Mouse (Mus musculus): ENCODE results near the gene Gm20661.
"Not testable (repeated sequence)": the region's sequence is repeated elsewhere in the genome, so short reads cannot be mapped to it uniquely, and the experiment has no call there.

Gm20661 gene

GRCm38 (mm10) chr9:108001922-108002770, 19.3 kb downstream of the Gm20661 start, which contains the start of gene Ip6k1:
Gene Ip6k1 (plus strand): TSS chr9:108002501.
- DNase-seq (ENCODE audit: low read depth, low spot score): peak; percentile 100

- DNase-seq (ENCODE audit: low read depth, low spot score): no peak
Observed at GRCm38 (mm10) chr9:108002778-108003530, 20.1 kb downstream of the Gm20661 start.

GRCm38 (mm10) chr9:108003531-108003890, 20.7 kb downstream of the Gm20661 start:
- DNase-seq (ENCODE audit: low read depth, low spot score): no peak

GRCm38 (mm10) chr9:108008041-108008440, 25.2 kb downstream of the Gm20661 start:
- DNase-seq (ENCODE audit: low read depth, low spot score): no peak

GRCm38 (mm10) chr9:108010385-108010784, 27.5 kb downstream of the Gm20661 start:
- DNase-seq (ENCODE audit: low read depth, low spot score): no peak

- DNase-seq (ENCODE audit: low read depth, low spot score): not testable (repeated sequence)
Observed at GRCm38 (mm10) chr9:108013577-108013976, 30.7 kb downstream of the Gm20661 start.

GRCm38 (mm10) chr9:108017127-108017526, 34.3 kb downstream of the Gm20661 start:
- DNase-seq (ENCODE audit: low read depth, low spot score): no peak

- no peak for DNase-seq (ENCODE audit: low read depth, low spot score)
Observed at GRCm38 (mm10) chr9:108020741-108021140, 37.9 kb downstream of the Gm20661 start.

- no peak for DNase-seq (ENCODE audit: low read depth, low spot score)
Observed at GRCm38 (mm10) chr9:108023216-108023615, 40.4 kb downstream of the Gm20661 start.

GRCm38 (mm10) chr9:108026584-108026983, 43.7 kb downstream of the Gm20661 start:
- DNase-seq (ENCODE audit: low read depth, low spot score): no peak

GRCm38 (mm10) chr9:108027867-108028266, 45.0 kb downstream of the Gm20661 start:
- no peak for DNase-seq (ENCODE audit: low read depth, low spot score)

- DNase-seq (ENCODE audit: low read depth, low spot score): no peak
Observed at GRCm38 (mm10) chr9:108032126-108032525, 49.3 kb downstream of the Gm20661 start.

GRCm38 (mm10) chr9:108035331-108036156, 52.7 kb downstream of the Gm20661 start:
- no peak for DNase-seq (ENCODE audit: low read depth, low spot score)
